Mouse (Mus musculus) hindbrain, embryonic 12.5 days (tissue): ENCODE measurements around the gene Sec22b. TPM values are rescaled to one million over a fixed set of nuclear protein-coding genes. Genes with fewer than 3 reads are reported as not detected.

Experiments used
- ATAC-seq: fragments of 200-750 bp; cut with Nextera tagmentation; 2 replicates; pipeline ENCODE4 v1.8.0; 2017; ENCODE audit warnings: moderate TSS enrichment; ENCODE audit not compliant: low FRiP score
- H3K27ac ChIP-seq: fragments of 300-500 bp; sonication (generic); 2 replicates; pipeline ENCODE4 v1.5.1; 2016; ENCODE audit warnings: mild to moderate bottlenecking
- H3K27me3 ChIP-seq: fragments of 300-500 bp; sonication (generic); 2 replicates; pipeline ENCODE4 v1.6.1; 2016; ENCODE audit warnings: mild to moderate bottlenecking
- H3K36me3 ChIP-seq: fragments of 300-500 bp; sonication (generic); 2 replicates; pipeline ENCODE4 v1.6.1; 2016; ENCODE audit warnings: mild to moderate bottlenecking
- H3K4me1 ChIP-seq: fragments of 300-500 bp; sonication (generic); 2 replicates; pipeline ENCODE4 v1.6.1; 2016
- H3K4me2 ChIP-seq: fragments of 300-500 bp; sonication (generic); replicated peaks from 2 replicates; pipeline ENCODE4 v1.6.1; 2016; ENCODE audit warnings: mild to moderate bottlenecking
- H3K4me3 ChIP-seq: fragments of 300-500 bp; sonication (generic); 2 replicates; pipeline ENCODE4 v1.5.1; 2016; ENCODE audit warnings: mild to moderate bottlenecking
- H3K9ac ChIP-seq: fragments of 300-500 bp; sonication (generic); 2 replicates; pipeline ENCODE4 v1.6.1; 2016; ENCODE audit warnings: mild to moderate bottlenecking, moderate library complexity
- H3K9me3 ChIP-seq: fragments of 300-500 bp; sonication (generic); replicated peaks from 2 replicates; pipeline ENCODE4 v1.6.1; 2016; ENCODE audit warnings: mild to moderate bottlenecking
- WGBS: fragments of 180-500 bp; shearing (Covaris S2); methylation state at CpG from one replicate; pipeline ENCODE4 v1.1.7; 2016; 5-methylcytosine and 5-hydroxymethylcytosine counted together
- polyA plus RNA-seq: library from polyadenylated mRNA; unstranded; fragments of >200 nt; fragmentation: Nextera tagmentation; extraction: Ambion mirVana; gene quantifications from 2 replicates; pipeline ENCODE4 v1.2.1, GENCODE M21; 2016

Sec22b gene
- 104 and 114 TPM in 2 replicates for polyA plus RNA-seq

DNA sequence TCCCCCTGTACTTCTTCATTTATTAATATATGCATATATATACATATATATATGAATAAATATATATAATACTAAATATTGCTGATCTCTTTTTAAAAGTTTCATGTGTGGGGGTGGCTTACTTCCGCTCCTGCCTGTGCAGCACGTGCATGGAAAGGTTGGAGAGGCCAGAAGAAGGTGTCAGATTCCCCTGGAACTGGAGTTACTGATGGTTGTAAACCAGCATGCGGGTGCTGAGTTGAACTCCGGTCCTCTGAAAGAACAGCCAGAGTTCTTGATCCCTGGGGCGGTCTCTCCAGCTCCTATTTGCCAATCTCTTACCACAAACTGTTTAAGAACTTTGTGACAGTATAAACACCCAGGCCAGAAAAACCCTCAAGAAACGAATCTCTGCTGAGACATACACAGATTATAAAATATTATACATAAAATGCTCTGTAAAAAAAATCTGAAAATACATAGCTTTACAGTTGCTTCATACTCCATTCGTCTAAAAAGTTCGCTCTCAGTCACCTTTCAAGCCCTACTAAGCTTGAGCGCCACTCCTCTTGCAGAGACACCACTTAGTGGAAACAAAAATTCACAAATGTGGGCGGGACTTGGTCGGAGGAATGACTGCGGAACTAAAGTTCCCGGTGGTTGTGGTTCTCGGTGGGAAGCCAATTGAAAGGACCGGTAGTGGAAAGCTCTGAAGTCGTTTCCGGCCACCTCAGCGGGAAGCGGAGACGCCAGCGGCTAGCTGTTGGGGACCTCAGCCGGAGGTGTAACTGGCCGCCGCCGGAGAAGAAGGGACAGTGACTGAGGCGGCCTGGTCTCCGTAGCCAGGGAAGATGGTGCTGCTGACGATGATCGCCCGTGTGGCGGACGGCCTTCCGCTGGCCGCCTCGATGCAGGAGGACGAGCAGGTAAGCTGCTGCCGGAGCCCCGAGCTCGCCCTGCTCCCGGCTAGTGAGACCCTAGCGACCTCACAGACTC, at the start of gene Sec22b:
Gene Sec22b, plus strand, starts transcription at position 675 of the 975 bp plus-strand sequence.
- peaks cover 13% of the 10 kb centered on the region for H3K4me1 ChIP-seq
- H3K9me3 ChIP-seq: no peaks in the 10 kb centered on the region
- H3K27ac ChIP-seq: 0 out of 2 replicates have a peak within 1 kb of the TSS, but pooled peaks have one; percentile 46
- peak within 1 kb of the TSS; percentile 85 for H3K4me3 ChIP-seq
- no peaks in the 10 kb centered on the region for H3K27me3 ChIP-seq
- no peaks in the 10 kb centered on the region for H3K36me3 ChIP-seq
- H3K9ac ChIP-seq: peak within 1 kb of the TSS; percentile 86
- WGBS: 5% methylated on average over 41 of the region's 41 CpGs
- H3K4me2 ChIP-seq: peak within 1 kb of the TSS; percentile 77
- peak; percentile 88 for ATAC-seq

DNA sequence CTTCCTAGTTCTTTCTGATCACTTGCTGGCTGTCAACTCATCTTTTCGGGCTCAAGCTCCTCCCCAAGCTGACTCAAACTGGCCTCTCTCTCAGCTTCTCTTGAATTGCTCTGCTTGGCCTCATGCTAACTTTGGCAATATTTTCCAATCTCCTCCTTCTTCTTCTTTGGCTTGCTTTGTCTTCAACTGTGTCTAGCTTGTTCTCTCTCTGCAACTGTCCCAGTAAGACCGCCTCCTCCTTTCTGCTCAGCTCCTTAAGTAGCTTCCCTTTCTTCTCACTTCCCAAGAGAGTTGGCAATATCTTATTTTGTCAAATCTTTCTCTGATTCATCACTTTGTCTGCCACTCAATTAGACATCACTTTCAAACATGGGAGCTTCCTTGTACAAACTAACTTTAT, 49.2 kb upstream of the Sec22b start:
- Histone ChIP-seq H3K27me3 (no peaks in the 10 kb centered on the region), H3K9ac (no peak overlapping the region), H3K4me1 (no peaks in the 10 kb centered on the region), H3K4me2 (no peak overlapping the region), H3K27ac (no peak overlapping the region), H3K4me3 (no peak overlapping the region), H3K9me3 (no peaks in the 10 kb centered on the region), H3K36me3 (no peaks in the 10 kb centered on the region)
- no peak for ATAC-seq
- WGBS: 80% methylated on average over 2 of the region's 2 CpGs

DNA sequence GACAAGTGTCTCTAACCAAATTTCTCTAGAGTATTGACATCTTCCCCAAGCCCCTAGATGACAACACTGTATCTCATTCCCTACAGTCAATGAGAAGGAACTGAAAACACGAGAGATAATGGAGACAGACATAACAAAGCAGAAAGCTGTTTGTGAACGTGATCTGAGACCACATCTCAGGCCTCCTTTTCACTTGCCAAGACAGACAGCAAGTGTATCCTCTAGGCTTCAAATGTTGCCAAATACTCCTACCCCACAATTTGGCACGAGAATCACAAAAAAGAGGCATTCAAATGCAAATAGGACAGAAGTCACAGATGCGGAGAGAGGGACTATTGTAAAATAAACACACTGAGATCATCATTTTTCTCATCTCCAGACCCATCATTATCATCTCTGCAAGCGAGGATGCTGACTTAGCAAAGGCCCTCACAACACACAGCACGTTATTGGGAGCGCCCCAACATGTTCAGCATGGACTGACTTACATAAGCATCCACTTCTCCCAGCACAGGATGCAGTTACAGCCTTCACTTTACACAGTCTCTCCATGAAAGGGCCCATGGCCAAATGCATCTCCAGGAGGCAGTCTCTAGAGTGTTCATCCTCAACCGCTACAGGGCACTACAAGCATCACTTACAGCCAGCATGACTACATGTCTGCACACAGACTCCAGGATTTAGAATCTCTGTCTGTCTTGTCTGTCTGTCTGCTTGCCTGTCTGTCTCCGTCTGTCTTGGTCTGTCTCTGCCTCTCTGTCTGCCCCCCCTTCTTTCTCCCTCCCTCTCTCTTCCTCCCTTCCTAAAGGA, 46.2 kb upstream of the Sec22b start:
- no peak overlapping the region for H3K4me2 ChIP-seq
- H3K9ac ChIP-seq: no peak overlapping the region
- H3K9me3 ChIP-seq: no peaks in the 10 kb centered on the region
- H3K27ac ChIP-seq: no peak overlapping the region
- no peaks in the 10 kb centered on the region for H3K36me3 ChIP-seq
- ATAC-seq: no peak
- H3K4me3 ChIP-seq: no peak overlapping the region
- H3K4me1 ChIP-seq: no peaks in the 10 kb centered on the region
- 60% methylated on average over 9 of the region's 9 CpGs for WGBS
- no peaks in the 10 kb centered on the region for H3K27me3 ChIP-seq

DNA sequence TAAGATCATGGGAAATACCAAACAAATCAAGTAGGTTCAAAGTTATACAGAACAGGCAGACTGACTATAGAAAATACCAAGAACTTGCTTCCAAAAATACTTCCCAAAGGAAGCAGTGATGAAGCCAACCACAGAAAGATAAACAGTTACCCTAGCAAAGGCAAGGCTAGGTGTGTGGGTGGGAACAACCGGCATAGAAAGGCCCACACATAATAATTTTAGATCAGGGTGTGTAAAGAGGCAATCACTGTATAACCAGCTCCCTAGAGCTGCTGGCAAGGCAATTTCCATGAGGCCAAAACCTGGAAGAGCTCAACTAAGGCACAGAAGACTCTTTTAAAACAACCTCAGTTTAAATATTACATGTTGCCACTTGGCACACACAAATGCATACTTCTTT, 41.6 kb upstream of the Sec22b start:
- no peaks in the 10 kb centered on the region for H3K27me3 ChIP-seq
- H3K4me2 ChIP-seq: no peak overlapping the region
- H3K4me1 ChIP-seq: no peaks in the 10 kb centered on the region
- WGBS: 85% methylated on average over 1 of the region's 1 CpGs
- no peak for ATAC-seq
- H3K36me3 ChIP-seq: no peaks in the 10 kb centered on the region
- no peak overlapping the region for H3K9ac ChIP-seq
- H3K27ac ChIP-seq: no peak overlapping the region
- H3K9me3 ChIP-seq: no peaks in the 10 kb centered on the region
- no peak overlapping the region for H3K4me3 ChIP-seq

DNA sequence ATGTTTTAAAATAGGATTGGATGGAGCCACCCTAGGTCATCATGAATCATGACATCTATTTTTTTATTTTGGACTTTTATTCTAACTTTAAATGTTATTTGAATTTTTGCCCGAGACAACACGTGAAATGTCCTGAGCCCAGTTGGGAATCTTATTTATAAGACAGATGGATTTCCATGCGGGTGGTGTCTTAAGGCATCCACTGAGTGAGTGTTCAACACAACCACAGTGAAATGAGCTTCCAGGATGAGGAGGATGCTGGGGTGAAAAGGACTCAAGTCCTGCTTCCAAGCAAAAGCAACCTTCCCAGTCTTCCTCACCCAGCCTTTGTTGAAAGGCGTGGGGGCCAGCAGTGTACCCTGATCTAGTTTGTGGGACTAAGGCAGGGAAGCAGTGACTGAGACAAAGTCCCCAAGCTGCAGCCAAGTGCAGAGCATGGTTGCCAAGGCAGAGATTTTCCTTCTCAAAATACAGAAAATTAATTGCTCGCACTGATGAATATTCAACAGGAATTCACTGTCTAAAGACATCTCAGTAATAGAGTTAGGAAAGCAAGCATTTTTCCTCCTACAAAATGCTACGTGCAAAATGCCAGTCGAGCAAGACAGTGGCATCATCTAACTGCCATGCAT, 40.1 kb upstream of the Sec22b start:
- no peak for ATAC-seq
- Histone ChIP-seq H3K9ac (no peak overlapping the region), H3K27ac (no peak overlapping the region), H3K4me3 (no peak overlapping the region), H3K27me3 (peaks cover 2% of the 10 kb centered on the region; the same call in 1 of the 2 replicates), H3K36me3 (no peaks in the 10 kb centered on the region), H3K9me3 (no peaks in the 10 kb centered on the region), H3K4me2 (no peak overlapping the region), H3K4me1 (no peaks in the 10 kb centered on the region)
- 94% methylated on average over 7 of the region's 7 CpGs for WGBS

DNA sequence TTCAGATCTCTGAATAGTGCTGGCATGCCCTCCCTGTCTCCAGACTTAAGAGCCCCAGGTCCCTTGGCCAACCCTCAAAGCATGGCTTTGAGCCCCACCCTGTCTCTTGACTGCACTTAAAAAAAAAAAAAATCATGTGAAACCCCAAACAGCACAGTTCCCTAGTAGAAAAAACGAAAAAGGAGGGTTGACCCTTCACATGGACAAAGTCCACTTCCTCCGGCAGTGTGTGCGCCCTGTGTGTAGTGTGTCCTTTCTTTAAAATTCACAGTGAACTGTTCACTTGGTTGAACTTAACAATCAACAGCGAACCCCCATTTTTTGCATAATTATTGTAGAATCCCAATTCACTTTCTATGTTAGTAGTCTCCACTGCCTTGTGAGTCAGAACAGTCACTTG, 34.3 kb upstream of the Sec22b start:
- 64% methylated on average over 4 of the region's 4 CpGs for WGBS
- H3K4me3 ChIP-seq: 0 out of 2 replicates have a peak overlapping the region, but pooled peaks have one; percentile 51
- H3K4me2 ChIP-seq: peak overlapping the region; percentile 87
- H3K27ac ChIP-seq: no peak overlapping the region
- H3K9me3 ChIP-seq: no peaks in the 10 kb centered on the region
- H3K27me3 ChIP-seq: peaks cover 36% of the 10 kb centered on the region
- H3K36me3 ChIP-seq: no peaks in the 10 kb centered on the region
- peaks cover 10% of the 10 kb centered on the region for H3K4me1 ChIP-seq
- no peak for ATAC-seq
- no peak overlapping the region for H3K9ac ChIP-seq

DNA sequence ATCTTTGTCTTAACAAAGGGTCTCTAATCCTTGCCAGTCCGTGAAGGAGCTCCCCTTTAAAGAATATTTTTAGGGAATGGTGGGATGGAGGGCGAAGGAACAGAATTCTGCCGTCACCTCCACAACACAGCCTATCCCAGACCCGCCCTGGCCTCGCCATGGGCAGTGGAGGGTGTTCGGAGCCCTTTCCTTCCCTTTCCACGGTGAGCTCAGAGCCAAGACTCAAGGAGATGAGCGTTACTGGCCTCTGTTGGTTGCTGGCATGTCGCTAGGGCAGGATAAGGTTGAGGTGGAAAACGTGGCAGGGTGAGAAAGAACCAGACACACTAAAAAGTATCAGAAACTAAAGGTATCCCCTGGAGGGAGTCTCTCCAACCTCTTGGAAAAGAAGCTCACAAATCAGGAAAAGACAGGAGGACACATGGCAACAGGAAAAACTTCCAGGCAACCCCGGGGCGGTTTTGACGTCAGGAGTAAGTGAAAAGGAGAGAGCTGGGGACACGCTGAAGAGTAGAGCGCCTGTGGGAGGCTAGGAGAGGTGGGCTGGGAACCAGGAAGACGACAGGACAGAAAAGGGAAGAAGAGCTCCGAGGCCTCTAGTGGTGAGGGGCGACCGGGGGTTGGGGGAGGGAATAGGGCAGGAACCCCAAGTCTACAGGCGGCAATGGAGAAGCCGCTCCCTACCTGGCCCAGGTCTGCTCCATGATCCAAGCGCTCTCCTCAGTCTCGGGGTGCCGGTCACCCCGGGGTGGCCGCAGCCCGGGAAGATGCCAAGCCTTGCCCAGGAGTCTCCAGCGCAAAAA, 33.6 kb upstream of the Sec22b start:
- Histone ChIP-seq H3K9me3 (no peaks in the 10 kb centered on the region), H3K27ac (no peak overlapping the region), H3K27me3 (peaks cover 36% of the 10 kb centered on the region), H3K4me3 (peak overlapping the region; percentile 51), H3K9ac (peak overlapping the region; percentile 68), H3K4me2 (peak overlapping the region; percentile 87), H3K36me3 (no peaks in the 10 kb centered on the region), H3K4me1 (peaks cover 10% of the 10 kb centered on the region)
- ATAC-seq: peak; percentile 70
- 2% methylated on average over 28 of the region's 28 CpGs for WGBS

DNA sequence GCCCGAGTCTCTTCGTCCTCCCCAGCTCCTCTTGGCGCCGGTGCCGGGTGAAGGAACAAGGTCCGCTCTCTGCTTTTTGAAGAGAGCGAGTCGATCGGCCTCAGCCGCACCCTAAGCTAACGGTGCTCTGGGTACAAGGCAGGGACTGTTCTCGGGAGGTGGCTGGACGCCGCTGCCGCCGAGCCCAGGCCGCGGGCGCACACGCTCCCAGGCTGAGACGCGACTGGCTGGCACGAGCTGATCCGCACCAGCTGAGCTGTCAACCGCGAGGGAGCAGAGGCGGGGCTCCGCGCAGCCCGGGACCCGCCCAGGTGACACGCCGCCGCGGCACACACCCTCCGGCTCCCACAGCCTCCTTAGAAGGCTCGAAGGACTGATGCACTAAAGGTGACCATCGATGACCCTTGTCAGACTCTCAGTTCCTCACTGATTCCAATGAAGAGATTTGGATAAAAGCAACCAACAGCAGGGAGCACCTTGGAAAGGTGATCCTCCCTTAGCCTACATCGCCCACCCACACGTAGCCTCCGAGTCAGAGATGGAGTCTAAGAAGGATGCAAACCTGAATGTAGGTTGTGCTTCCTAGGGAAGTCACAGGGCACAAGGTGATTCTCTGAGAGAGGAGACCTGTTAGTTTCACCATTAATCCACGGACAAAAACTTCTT, 32.8 kb upstream of the Sec22b start:
- WGBS: 4% methylated on average over 42 of the region's 42 CpGs

DNA sequence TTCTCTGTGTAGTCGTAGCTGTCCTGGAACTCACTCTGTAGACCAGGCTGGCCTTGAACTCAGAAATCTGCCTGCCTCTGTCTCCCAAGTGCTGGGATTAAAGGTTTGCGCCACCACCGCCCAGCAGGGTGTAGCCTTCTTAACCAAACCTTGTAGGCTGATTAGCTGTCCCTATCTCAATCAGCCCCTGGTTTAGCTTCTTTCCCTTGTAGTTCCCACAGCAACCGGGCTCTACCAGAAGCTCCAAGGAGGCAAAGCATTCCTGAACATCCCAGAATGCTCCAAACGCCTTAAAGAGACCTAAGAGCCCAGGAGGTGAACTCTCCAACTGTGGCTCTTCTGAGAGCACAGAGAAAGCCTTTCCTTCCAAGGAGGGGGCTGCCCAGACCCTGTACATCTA, 32.3 kb upstream of the Sec22b start:
- Histone ChIP-seq H3K9me3 (no peaks in the 10 kb centered on the region), H3K27me3 (peaks cover 36% of the 10 kb centered on the region), H3K9ac (no peak overlapping the region), H3K4me3 (no peak overlapping the region), H3K27ac (no peak overlapping the region), H3K36me3 (no peaks in the 10 kb centered on the region), H3K4me2 (no peak overlapping the region), H3K4me1 (peaks cover 10% of the 10 kb centered on the region)
- no peak for ATAC-seq
- 51% methylated on average over 5 of the region's 5 CpGs for WGBS

More for the DNA sequence above, 32.8 kb upstream of the Sec22b start:
- Histone ChIP-seq H3K36me3 (no peaks in the 10 kb centered on the region), H3K4me2 (peak overlapping the region; percentile 87), H3K27ac (no peak overlapping the region), H3K4me3 (peak overlapping the region; percentile 51), H3K9ac (peak overlapping the region; percentile 68), H3K27me3 (peaks cover 36% of the 10 kb centered on the region), H3K9me3 (no peaks in the 10 kb centered on the region), H3K4me1 (peaks cover 10% of the 10 kb centered on the region)
- ATAC-seq: peak; percentile 92

DNA sequence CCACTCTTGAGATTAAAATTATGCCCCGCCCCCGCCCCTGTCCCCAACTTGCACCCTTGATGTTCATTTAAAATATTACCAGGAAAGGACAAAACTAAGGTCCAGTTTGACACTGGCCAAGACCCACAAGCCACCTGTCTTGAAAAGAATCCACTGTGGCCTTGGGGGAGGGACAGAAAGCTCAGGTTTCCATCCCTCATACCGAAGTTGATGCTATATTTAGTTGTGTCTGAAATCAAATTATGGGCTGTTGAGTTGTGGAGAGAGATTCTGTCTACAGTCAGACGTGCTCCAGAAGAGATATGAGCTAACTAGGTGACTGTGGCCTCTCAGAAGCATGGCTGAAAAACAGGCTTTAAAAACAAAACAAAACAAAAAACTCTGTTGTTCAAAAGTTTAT, 31.3 kb upstream of the Sec22b start:
- no peak overlapping the region for H3K4me2 ChIP-seq
- H3K4me1 ChIP-seq: peaks cover 10% of the 10 kb centered on the region
- no peak overlapping the region for H3K9ac ChIP-seq
- no peak overlapping the region for H3K27ac ChIP-seq
- ATAC-seq: no peak
- H3K4me3 ChIP-seq: no peak overlapping the region
- no peaks in the 10 kb centered on the region for H3K9me3 ChIP-seq
- WGBS: 81% methylated on average over 4 of the region's 4 CpGs
- peaks cover 36% of the 10 kb centered on the region for H3K27me3 ChIP-seq
- no peaks in the 10 kb centered on the region for H3K36me3 ChIP-seq

DNA sequence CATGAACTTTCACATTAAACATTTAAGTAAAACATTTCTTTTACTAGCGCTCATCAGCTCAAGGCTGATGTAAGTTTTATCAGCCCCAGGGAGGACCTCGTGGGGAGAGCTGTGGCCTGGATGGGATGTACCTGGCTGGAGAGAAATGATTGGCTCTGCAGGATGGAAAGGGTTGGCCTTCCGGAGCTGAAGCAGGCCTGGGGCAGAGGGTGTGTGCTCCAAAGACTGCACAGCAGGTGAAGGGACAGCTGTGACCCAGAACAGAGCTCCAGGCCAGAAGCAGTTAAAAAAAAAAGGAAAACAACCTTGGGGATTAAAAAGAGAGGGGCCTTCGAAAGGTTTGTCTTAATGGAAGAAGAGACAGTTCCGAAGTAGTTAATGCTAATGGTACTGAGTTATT, 26.2 kb upstream of the Sec22b start:
- no peaks in the 10 kb centered on the region for H3K27me3 ChIP-seq
- no peak overlapping the region for H3K4me3 ChIP-seq
- no peak overlapping the region for H3K9ac ChIP-seq
- no peak for ATAC-seq
- no peak overlapping the region for H3K4me2 ChIP-seq
- no peaks in the 10 kb centered on the region for H3K9me3 ChIP-seq
- H3K36me3 ChIP-seq: no peaks in the 10 kb centered on the region
- peaks cover 6% of the 10 kb centered on the region for H3K4me1 ChIP-seq
- H3K27ac ChIP-seq: no peak overlapping the region
- 21% methylated on average over 5 of the region's 5 CpGs for WGBS
